Mouse (Mus musculus) lung, postnatal 36 days (tissue): ENCODE results near the gene Bcat1.
A peak's percentile ranks its signal among the peaks of the same experiment; 100 is the strongest.

Experiments used
- DNase-seq: peaks from one replicate; pipeline ENCODE4 v3.0.0; 2022; ENCODE audit warnings: mixed read lengths

Bcat1 gene

GRCm38 (mm10) chr6:145052669-145053068 lies 23.3 kb downstream of the Bcat1 start:
- no peak for DNase-seq

- DNase-seq = no peak
These were observed 25.1 kb downstream of the Bcat1 start for GRCm38 (mm10) chr6:145050899-145051298.

DNA sequence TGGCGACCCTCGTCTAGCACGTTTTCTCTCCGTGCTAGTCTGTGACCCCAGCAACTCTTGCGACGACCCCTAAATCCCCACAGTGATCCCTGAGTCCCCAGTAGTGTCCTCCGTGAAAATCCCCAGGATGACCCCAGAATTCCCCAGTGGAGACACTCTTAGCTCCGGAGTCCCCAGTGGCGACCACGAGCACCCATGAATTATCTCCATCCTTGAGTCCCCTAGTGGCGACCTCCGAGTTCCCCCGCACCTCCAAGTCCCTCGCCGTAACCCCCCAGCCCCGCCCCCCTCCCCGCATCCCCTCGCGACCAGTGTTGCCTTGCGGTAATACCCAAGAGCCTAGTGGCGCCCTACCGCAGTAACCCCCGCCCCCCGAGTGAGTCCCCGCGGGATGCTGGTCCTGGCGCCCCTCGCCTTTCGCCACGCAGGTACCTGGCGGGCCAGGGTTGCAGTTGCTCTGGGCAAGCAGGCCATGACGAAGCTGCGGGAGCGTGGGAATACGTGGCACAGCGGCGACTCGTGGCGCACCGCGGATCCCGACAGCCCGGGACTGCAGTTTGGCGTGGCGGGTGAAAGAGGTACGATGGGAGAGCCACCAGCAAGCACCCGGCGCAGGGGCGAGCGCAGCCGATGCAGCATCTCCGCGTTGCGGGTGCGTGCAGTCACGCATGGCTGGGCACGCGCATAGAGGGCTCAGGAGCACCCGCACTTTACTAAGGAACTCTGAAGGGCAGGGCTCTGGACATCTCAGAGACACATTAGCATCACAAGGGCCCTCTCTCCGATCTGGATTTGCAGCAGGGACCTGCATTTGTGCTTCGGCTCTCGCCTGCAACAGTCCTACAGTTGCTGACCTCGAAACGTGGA lies 27.6 kb downstream of the Bcat1 start:
- no peak for DNase-seq

DNA sequence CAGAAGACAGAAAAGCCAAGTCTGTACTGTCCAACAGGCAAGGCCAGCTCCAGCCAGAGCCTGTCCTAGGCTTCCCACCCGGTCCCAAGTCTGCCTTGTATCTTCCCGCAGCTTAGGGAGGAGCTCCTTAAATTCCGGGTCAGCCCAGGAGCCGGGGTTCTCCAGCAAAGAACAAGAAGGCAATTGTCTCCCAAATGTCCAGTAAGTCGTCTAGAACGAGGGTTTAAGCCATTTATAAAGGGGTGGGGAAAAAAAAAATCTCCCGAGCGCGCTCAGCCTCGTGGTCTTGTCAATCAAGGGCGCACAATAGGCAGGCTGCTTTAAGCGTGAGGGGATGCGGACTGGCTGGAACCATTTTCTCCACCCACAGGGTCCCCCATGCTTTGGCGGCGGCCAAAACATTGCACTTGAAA lies 28.5 kb downstream of the Bcat1 start:
- DNase-seq = no peak

- DNase-seq = no peak
These were observed 29.6 kb downstream of the Bcat1 start for GRCm38 (mm10) chr6:145046266-145046890.

DNA sequence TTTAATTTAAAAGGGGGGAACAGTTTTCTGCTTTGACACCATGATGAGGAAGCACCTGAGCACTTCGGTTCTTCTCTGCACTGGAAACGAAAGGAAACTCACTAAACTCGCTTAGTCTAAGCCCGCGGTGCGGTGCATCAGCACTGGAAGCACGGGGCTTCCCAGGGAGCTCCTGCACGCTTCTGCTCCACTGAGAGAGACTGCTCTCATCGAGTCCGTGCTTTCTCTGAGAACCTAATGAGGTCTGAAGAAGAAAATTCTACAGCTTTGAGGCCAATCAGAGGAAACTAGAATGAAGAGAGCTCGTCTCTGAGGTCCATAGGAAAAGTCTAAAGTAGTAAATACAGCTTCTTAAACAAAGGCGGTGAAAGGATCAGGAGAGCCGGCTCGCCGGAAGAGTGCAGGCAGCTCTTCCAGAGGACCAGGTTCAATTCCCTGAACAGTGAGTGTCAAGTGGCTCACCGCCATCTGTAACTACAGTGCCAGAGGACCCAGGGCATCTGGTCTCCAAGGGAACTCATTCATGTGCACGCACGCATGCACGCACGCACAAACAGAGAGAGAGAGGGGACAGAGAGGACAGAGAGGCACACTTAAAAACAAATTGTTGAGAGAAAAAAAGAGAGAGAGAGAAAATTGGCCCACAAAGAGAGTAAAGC lies 30.9 kb downstream of the Bcat1 start:
- DNase-seq = no peak

DNA sequence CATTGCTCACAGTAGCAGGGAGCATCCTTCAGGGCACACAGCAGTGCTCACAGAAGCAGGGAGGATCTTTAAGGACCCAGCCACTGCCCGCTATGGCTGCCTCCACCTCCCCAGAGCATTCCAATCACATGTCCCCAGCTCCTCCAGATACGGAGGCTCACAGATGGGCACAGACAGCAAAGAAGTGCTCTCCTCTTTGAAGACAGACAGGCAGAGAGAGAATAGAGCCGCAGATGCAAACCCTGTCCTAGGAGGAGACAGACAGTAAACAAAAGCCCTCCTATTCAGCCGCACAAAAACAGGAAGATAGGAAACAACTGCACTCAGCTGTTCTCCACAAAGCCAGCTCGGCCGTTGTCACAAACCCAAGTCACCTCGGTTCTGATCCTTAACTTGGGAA lies 35.3 kb downstream of the Bcat1 start:
- DNase-seq = no peak

- no peak for DNase-seq
These were observed 38.4 kb downstream of the Bcat1 start for GRCm38 (mm10) chr6:145037626-145038025.

DNA sequence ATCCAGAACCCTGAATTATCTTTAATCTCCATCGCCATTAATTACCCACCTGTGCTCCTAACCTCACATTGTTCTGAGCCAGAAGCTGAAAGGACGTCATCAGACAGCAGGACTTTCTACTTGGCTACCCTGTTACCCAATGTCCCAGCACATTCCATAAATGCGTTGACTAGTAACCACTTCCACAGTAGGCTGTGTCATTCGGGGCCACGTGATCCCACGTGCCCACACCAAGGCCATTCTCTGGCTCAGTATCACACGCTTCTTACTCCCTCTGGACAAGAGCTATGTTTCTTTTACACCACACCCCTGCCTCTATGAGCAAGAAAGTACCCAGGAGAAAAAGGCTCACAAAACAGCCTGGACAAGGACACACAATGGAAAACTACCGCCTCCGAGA lies 40.6 kb downstream of the Bcat1 start:
- DNase-seq = no peak

- DNase-seq = no peak
These were observed 45.4 kb downstream of the Bcat1 start for GRCm38 (mm10) chr6:145030587-145030986.

DNA sequence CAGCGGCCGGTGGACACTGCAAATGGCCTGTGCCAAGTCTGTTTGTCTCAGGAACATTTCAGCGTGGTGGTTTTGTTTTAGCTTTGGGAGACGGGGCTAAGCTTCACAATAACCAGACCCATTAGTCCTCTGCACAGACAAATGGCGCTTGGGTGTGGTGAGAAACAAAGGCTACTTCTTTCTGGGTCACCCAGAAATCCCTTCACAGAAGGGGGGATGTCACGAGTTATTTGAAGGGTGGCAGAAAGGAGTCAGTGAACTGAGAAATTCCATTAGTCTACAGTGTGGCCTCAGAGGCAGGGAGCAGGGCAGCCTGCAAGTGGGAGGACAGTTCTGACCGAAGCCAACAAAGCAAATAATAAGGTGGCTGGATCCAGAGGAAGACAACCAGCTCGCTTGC lies 52.0 kb downstream of the Bcat1 start:
- no peak for DNase-seq

DNA sequence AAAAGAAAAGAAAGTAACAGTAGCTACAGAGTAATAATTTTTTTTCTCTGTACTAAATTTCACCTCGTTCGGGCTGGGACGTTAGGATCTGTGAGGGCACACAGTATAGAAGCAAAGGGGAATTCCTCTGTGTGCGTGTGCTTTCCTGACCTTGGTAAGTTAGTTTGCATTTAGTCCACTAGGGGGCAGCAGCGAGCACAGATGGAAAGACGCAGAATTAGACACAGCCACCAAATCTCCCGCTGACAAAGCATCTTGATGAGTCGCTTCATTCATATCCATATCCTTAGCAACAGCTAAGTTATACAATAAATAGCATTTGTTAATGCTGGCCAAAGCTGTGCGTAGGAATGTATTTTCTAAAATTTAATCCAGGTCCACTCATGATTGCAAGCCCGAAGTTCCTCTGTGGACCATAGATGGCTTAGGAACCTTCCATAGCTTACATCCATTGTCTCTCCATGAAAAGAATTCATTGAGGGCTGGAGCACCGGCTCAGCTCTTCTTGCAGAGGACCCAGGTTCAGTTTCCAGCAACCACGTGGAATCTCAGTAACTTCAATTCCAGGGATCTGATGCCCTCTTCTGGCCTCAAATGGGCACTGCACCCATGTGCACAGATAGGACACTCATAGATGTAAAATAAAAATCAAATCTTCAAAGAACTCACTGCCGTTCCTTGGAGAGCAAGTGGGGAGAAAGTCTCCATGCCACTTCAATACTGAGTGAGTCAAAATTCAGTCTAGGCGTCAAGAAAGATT lies 52.8 kb downstream of the Bcat1 start:
- peak; percentile 38 for DNase-seq

DNA sequence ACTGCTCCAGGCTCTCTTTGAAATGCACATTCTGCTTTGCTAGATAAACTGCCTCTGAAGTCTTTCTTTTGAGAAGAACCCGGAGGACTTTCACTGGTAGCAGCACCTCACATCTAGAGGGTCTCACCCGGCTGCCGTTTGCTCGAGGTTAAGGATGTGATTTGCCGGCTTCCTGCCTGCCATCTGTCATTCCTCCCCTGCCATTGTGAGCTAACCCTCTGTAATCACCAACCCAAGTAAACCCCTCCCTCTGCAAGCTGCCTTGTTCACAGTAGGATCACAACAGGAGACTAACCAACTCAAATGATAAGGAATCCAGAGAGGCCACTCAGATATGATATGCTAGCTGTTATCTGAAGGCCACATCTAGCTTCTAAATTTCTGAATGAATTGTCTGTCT lies 53.6 kb downstream of the Bcat1 start:
- no peak for DNase-seq

DNA sequence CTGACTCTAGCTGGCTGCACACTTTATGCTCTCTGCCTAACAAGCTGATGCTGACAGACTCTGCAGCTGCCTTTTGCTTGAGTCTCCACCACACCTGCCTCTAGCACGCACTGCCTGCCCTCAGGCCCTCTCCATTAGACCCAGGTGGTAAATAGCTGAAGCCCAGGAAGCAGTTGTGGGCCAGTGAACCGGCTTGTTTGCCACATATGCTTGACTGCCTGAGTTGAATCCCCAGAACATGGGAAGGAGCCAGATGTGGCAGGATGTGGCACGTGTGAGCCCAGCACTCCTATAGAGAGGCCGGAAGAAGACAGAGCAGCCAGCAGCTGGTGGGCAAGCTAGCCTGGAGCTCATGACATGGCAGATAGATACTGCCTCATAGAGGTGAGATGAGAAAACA lies 55.4 kb downstream of the Bcat1 start:
- no peak for DNase-seq

DNA sequence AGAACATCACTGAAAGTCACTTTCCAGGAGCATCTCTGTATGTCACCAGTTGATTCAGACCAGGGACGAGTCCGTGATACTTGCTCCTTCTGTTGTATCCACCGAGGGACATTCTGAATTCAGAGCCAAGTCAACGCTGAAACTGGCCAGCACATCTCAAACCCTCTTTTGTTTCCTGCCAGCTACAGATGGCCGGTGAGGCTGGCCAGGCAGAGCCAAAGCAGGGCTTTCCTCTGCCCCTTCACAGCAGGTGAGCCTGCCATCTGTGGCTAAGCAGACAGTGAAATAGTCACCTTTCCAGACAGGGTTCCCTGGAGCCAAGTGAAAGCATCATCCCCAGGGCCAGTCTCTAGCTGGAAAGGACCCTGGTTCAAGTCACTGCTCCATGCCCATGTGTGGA lies 57.7 kb downstream of the Bcat1 start:
- DNase-seq = no peak

DNA sequence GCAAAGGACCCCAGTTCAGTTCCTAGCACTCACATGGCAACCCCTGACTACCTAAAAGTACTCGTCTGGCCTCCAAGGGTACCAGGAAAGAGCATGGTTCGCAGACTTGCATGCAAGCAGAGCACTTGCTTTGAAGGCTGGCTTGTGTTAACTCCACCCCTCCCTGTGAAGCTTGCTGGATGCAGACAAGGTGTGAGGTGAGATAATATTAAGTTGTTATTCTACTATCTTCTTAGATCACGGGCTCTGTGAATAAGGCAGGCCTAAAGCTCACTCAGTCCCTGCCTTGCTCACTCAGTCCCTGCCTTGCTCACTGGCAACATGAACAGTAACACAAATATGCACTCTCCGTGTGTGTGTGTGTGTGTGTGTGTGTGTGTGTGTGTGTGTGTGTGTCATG lies 58.5 kb downstream of the Bcat1 start:
- no peak for DNase-seq

DNA sequence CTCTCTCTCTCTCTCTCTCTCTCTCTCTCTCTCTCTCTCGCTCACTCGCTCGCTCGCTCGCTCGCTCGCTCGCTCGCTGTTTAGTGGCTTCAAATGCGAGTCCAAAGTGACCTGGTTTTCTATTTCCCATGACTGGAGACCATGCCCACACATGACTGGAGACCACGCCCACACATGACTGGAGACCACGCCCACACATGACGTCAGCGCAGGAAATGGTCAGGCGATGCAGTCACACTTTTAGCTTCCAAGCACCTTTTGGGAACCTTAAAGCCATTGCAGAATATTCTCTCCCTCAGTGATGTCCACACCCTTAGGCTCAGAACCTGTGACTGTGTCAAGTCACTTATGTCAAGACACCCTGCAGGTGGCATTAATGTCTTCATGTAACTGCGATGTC lies 59.3 kb downstream of the Bcat1 start:
- DNase-seq = no peak

GRCm38 (mm10) chr6:145014944-145015343 lies 61.0 kb downstream of the Bcat1 start:
- no peak for DNase-seq

- DNase-seq = no peak
These were observed 63.3 kb downstream of the Bcat1 start for GRCm38 (mm10) chr6:145012699-145013098.

GRCm38 (mm10) chr6:145011141-145011540 lies 64.8 kb downstream of the Bcat1 start:
- DNase-seq = no peak

DNA sequence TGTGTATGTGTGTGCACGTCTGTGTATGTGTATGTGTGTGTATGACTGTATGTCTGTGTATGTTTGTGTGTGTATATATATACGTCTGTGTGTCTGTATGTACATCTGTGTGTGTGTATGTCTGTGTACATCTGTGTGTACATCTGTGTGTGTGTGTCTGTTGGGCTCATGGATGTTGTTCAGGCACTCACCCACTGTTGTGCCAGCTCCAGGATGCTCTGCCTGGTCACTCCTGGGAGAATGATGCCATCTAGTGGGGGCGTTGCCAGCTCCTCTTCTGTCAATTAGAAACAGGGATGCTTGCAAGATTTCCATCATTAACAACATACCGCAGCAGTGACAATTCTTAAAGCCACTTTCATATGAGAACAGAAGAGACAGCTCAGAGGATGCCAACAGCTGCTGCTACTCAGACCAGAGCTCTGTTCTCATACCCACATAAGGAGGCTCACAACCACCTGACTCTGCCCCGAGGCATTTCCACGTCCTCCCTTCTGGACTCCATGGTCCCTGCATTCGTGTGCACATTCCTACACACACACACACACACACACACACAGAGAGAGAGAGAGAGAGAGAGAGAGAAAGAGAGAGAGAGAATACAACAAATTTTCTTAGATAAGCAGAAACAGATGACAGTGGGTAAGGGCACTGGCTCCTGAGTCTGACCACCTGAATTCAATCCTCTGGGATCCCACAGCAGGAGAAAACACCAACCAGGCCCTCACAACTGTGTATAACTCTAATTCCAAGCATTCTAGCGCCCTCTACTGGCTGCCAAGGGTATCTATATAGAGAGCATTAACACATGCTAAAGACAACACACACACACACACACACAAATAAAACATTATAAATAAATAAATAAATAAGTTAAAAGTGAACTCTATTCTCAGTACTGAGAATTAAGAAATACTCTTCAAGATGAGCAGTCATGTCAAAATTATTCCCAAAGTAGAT lies 65.8 kb downstream of the Bcat1 start:
- DNase-seq = peak; percentile 35

DNA sequence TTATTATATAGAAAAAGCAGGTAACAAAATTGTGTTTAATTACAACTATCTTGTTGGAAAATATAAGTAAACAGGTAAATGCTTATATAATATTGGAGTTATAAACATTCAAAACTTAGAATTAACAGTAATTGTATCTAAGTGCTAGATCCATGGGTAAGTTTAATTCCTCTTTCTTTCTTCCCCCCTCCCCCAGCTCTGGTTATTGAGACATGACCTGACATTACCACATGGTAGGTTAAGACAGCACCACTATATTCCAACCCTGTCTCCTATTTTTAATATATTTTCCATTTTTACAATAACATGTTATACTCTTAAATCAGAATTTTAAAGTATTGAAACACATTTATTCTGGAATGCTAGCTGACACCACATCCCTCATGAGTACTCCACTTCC lies 72.5 kb downstream of the Bcat1 start:
- peak; percentile 21 for DNase-seq
